ENCODE assay signal across 24 mouse cellular contexts in genomic region chr3:104501648-104502047, GRCm38 (mm10). TPM values are rescaled to one million over a fixed set of nuclear protein-coding genes. Genes with fewer than 3 reads are reported as not detected.
DNase-seq lines count a peak whose midpoint lies in the region; ATAC-seq and TF ChIP-seq lines count a peak whose summit lies in the region.
"Had no signal": no experiment of that assay in that cellular context is flagged by ENCODE, and none has a peak within 500 bp of the region (broad histone marks: within the 10 kb centered on the region; RNA-seq: fewer than 3 reads in every experiment).

No protein-coding gene starts in this region.

- peaks cover 3% of the 10 kb centered on the region for H3K36me3 ChIP-seq in neural tube, embryonic 13.5 days
- peaks cover 0 to 6% of the 10 kb centered on the region in 2 experiments for H3K36me3 ChIP-seq in CH12.LX (replicated peaks in 1 of 2; ENCODE audit: control insufficient read depth in 1 of 2, insufficient read depth in 1 of 2, low read length in 1 of 2)
- peaks cover under 1% of the 10 kb centered on the region for H3K36me3 ChIP-seq in myocyte (ENCODE audit: control insufficient read depth, insufficient read depth)
- H3K36me3 ChIP-seq in midbrain, embryonic 11.5 days (ENCODE audit: control insufficient read depth, insufficient read depth, low read length), result no peaks in the 10 kb centered on the region
- H3K36me3 ChIP-seq: intestine, embryonic 15.5 days; stomach, embryonic 15.5 days had no signal

- no peaks in the 10 kb centered on the region for H3K9me3 ChIP-seq in neural tube, embryonic 13.5 days
- H3K9me3 ChIP-seq in CH12.LX (replicated peaks; ENCODE audit: low read length), result no peaks in the 10 kb centered on the region
- no peaks in the 10 kb centered on the region for H3K9me3 ChIP-seq in midbrain, embryonic 11.5 days (ENCODE audit: control insufficient read depth, low read length)
- H3K9me3 ChIP-seq: embryonic facial prominence, embryonic 12.5 days; heart, embryonic 13.5 days; hindbrain, embryonic 15.5 days; intestine, embryonic 15.5 days; limb, embryonic 10.5 days; stomach, embryonic 15.5 days had no signal

- peak overlapping the region; percentile 38; the same call in 1 of the 2 replicates for H3K27ac ChIP-seq in neural tube, embryonic 13.5 days (replicated peaks)
- no peak overlapping the region for H3K27ac ChIP-seq in CH12.LX (ENCODE audit: insufficient read depth, low read depth)
- H3K27ac ChIP-seq in midbrain, embryonic 11.5 days (ENCODE audit: low read depth, low read length), result no peak overlapping the region
- H3K27ac ChIP-seq: embryonic facial prominence, embryonic 12.5 days; heart, adult 2 months; heart, embryonic 13.5 days; hindbrain, embryonic 15.5 days; intestine, embryonic 15.5 days; limb, embryonic 10.5 days; stomach, embryonic 15.5 days had no signal

- H3K27me3 ChIP-seq in neural tube, embryonic 13.5 days, result no peaks in the 10 kb centered on the region
- H3K27me3 ChIP-seq in CH12.LX (replicated peaks), result no peaks in the 10 kb centered on the region
- H3K27me3 ChIP-seq in myocyte (ENCODE audit: control insufficient read depth, insufficient read depth, insufficient read length), result no peaks in the 10 kb centered on the region
- no peaks in the 10 kb centered on the region for H3K27me3 ChIP-seq in midbrain, embryonic 11.5 days (ENCODE audit: control insufficient read depth, insufficient read depth, low read length)
- H3K27me3 ChIP-seq: embryonic facial prominence, embryonic 12.5 days; heart, embryonic 13.5 days; hindbrain, embryonic 15.5 days; intestine, embryonic 15.5 days; stomach, embryonic 15.5 days had no signal

- H3K4me1 ChIP-seq in neural tube, embryonic 13.5 days (replicated peaks), result peaks cover 28% of the 10 kb centered on the region
- peaks cover 7 to 28% of the 10 kb centered on the region in 2 experiments for H3K4me1 ChIP-seq in CH12.LX (ENCODE audit: control insufficient read depth in 1 of 2, insufficient read depth in 2 of 2)
- no peaks in the 10 kb centered on the region for H3K4me1 ChIP-seq in midbrain, embryonic 11.5 days (ENCODE audit: control insufficient read depth, insufficient read depth, low read length)
- H3K4me1 ChIP-seq: embryonic facial prominence, embryonic 12.5 days; heart, embryonic 13.5 days; intestine, embryonic 15.5 days; limb, embryonic 10.5 days; stomach, embryonic 15.5 days had no signal

- TF ChIP-seq POLR2A in CH12.LX (IDR thresholded peaks at IDR 0.05; ENCODE audit: low read depth, low read length) (no peak), myocyte (IDR thresholded peaks at IDR 0.05; ENCODE audit: insufficient read length, low read depth) (no peak)

- ATAC-seq in neural tube, embryonic 13.5 days (ENCODE audit: low read depth), result no peak
- peak; percentile 90 for ATAC-seq in granulocyte monocyte progenitor cell, adult 5-6 weeks (replicated peaks; ENCODE audit: poor library complexity, severe bottlenecking)
- no peak for ATAC-seq in midbrain, embryonic 11.5 days (ENCODE audit: low FRiP score)
- ATAC-seq: CD4-positive, CD25-positive, alpha-beta regulatory T cell, adult 4 months; forebrain, postnatal 0 days; lung, postnatal 0 days had no signal

- no peak overlapping the region for H3ac ChIP-seq in myocyte (ENCODE audit: control insufficient read depth, insufficient read length)

- in situ Hi-C loops in CH12.LX (cut with MboI; ENCODE audit: low pct_ligation_motif_present, low pct_unique_long_range_greater_than_20kb, low sequenced_read_pairs), result no loop called here

- 70% methylated on average over 2 of the region's 2 CpGs for WGBS in neural tube, embryonic 13.5 days
- 88% methylated on average over 2 of the region's 2 CpGs for WGBS in midbrain, embryonic 11.5 days

- peaks cover 17% of the 10 kb centered on the region for H3K79me2 ChIP-seq in CH12.LX (replicated peaks; ENCODE audit: control insufficient read depth, extremely low read depth, insufficient read depth, poor library complexity, severe bottlenecking)
- H3K79me2 ChIP-seq in myocyte (ENCODE audit: control insufficient read depth, insufficient read depth), result peaks cover 82% of the 10 kb centered on the region

- no peak for TF ChIP-seq CTCF in CH12.LX (conservative IDR thresholded peaks at IDR 0.05 in 1 of 2, IDR thresholded peaks at IDR 0.05 in 1 of 2; ENCODE audit: low read depth in 2 of 2, low read length in 2 of 2)

- TF ChIP-seq RAD21 in CH12.LX (IDR thresholded peaks at IDR 0.05; ENCODE audit: low read depth, low read length), result no peak

- no peak overlapping the region for H3K9ac ChIP-seq in neural tube, embryonic 13.5 days
- no peak overlapping the region for H3K9ac ChIP-seq in CH12.LX (ENCODE audit: insufficient read depth, low read depth)
- no peak overlapping the region for H3K9ac ChIP-seq in midbrain, embryonic 11.5 days (ENCODE audit: low read length)
- H3K9ac ChIP-seq: embryonic facial prominence, embryonic 12.5 days; forebrain, postnatal 0 days; heart, embryonic 13.5 days; hindbrain, embryonic 15.5 days; intestine, embryonic 15.5 days; stomach, embryonic 15.5 days had no signal

- peak; percentile 62 for TF ChIP-seq EP300 in CH12.LX (IDR thresholded peaks at IDR 0.05; ENCODE audit: low read length)

- H3K4me3 ChIP-seq in neural tube, embryonic 13.5 days, result no peak overlapping the region
- H3K4me3 ChIP-seq in CH12.LX (replicated peaks in 1 of 3; ENCODE audit: low read depth in 2 of 3, low read length in 2 of 3, poor library complexity in 1 of 3), result no peak overlapping the region
- no peak overlapping the region for H3K4me3 ChIP-seq in myocyte
- no peak overlapping the region for H3K4me3 ChIP-seq in midbrain, embryonic 11.5 days (ENCODE audit: low read depth, low read length)
- H3K4me3 ChIP-seq: embryonic facial prominence, embryonic 12.5 days; heart, adult 2 months; heart, embryonic 13.5 days; hindbrain, embryonic 15.5 days; intestine, embryonic 15.5 days; limb, embryonic 10.5 days; stomach, embryonic 15.5 days had no signal

- no peak overlapping the region for H3K4me2 ChIP-seq in neural tube, embryonic 13.5 days
- peak overlapping the region; percentile 30; the same call in 1 of the 2 replicates for H3K4me2 ChIP-seq in CH12.LX (ENCODE audit: insufficient read depth, low read depth, poor library complexity, severe bottlenecking)
- peak overlapping the region; percentile 65 for H3K4me2 ChIP-seq in myocyte (ENCODE audit: low read depth)
- H3K4me2 ChIP-seq in midbrain, embryonic 11.5 days, result no peak overlapping the region
- H3K4me2 ChIP-seq: embryonic facial prominence, embryonic 12.5 days; heart, embryonic 13.5 days; hindbrain, embryonic 15.5 days; intestine, embryonic 15.5 days; stomach, embryonic 15.5 days had no signal

- dilution Hi-C loops in CH12.LX (cut with MboI; ENCODE audit: extremely low pct_ligation_motif_present, extremely low pct_unique_long_range_greater_than_20kb, low sequenced_read_pairs), result no loop called here

- no peak for DNase-seq in neural tube, embryonic 10.5 days (ENCODE audit: extremely low spot score, low spot score)
- peak; percentile 38 for DNase-seq in CH12.LX (ENCODE audit: extremely low read depth)
- no peak for DNase-seq in layer of hippocampus, postnatal 10 days (ENCODE audit: low spot score in 2 of 2)
- DNase-seq in right cerebral cortex, postnatal 36 days (ENCODE audit: low spot score in 2 of 2), result no peak
- no peak for DNase-seq in midbrain, embryonic 11.5 days (ENCODE audit: low spot score, missing footprints)
- DNase-seq: cerebellum, adult 11-12 months; cerebellum, postnatal 14 days; forebrain, postnatal 0 days; gastrocnemius, postnatal 14 days; heart, adult 2 months; heart, postnatal 14 days; kidney, postnatal 4 days; thymus, postnatal 25 days had no signal

TF ChIP-seq in CH12.LX, 34 proteins besides CTCF, POLR2A, EP300 and RAD21:
- TF ChIP-seq ELF1 (IDR thresholded peaks at IDR 0.05; ENCODE audit: low read depth, low read length) (no peak), MEF2A (IDR thresholded peaks at IDR 0.05; ENCODE audit: borderline replicate concordance, low read depth, low read length) (0 out of 2 replicates have a peak, but pooled peaks have one; percentile 34)
TF ChIP-seq in CH12.LX: peak in this region for 1.

TF ChIP-seq in myocyte, 11 proteins besides CTCF, POLR2A, EP300 and RAD21:
- TF ChIP-seq TCF12 (IDR thresholded peaks at IDR 0.05; ENCODE audit: insufficient read depth, poor library complexity, severe bottlenecking) (no peak), E2F4 (IDR thresholded peaks at IDR 0.05; ENCODE audit: insufficient read depth) (no peak), POLR2AphosphoS2 (IDR thresholded peaks at IDR 0.05; ENCODE audit: insufficient read length, low read depth) (no peak), TCF3 (IDR thresholded peaks at IDR 0.05; ENCODE audit: insufficient read length, low read depth) (no peak), CEBPB (IDR thresholded peaks at IDR 0.05; ENCODE audit: insufficient read depth, poor library complexity, severe bottlenecking) (no peak), MYOG (IDR thresholded peaks at IDR 0.05; ENCODE audit: control insufficient read depth in 1 of 3, insufficient read depth in 1 of 3, insufficient read length in 2 of 3, low read depth in 2 of 3) (no peak), MYOD1 (IDR thresholded peaks at IDR 0.05; ENCODE audit: control insufficient read depth in 1 of 3, insufficient read length in 2 of 3, low read depth in 2 of 3) (no peak), SRF (IDR thresholded peaks at IDR 0.05; ENCODE audit: control insufficient read depth, insufficient read length, low read depth) (no peak)

RNA-seq across cellular contexts. Expression of gene Lrig2, which starts 10.1 kb away (rescaled TPM):
- polyA plus RNA-seq in neural tube, embryonic 13.5 days (2015; fragmentation: Nextera tagmentation; extraction: Ambion mirVana), result 29.3 and 33.4 TPM in 2 replicates
- 4.5 and 5.4 TPM in 2 replicates for total RNA-seq in CH12.LX (2012; rRNA removed)
- total RNA-seq in CH12.LX (2014; rRNA removed), result 4.6 and 5.1 TPM in 2 replicates
- polyA plus RNA-seq in CH12.LX (2012; ENCODE audit: insufficient read length, low read depth), result 2.8 and 3.4 TPM in 2 replicates
- total RNA-seq in granulocyte monocyte progenitor cell, adult 5-6 weeks (2014; fragmentation: Nextera tagmentation), result 11.8 and 15.1 TPM in 2 replicates
- total RNA-seq in granulocyte monocyte progenitor cell, adult 5-6 weeks (2017), result 24.6 and 27.2 TPM in 2 replicates
- polyA plus RNA-seq in myocyte (2012; fragmentation: generic; extraction: Trizol), result 4.8 TPM
- total RNA-seq in layer of hippocampus, postnatal 10 days (2021), result 10 to 100 TPM; 30.4 to 31.8 TPM
- 23.7 and 28.0 TPM in 2 replicates for polyA plus RNA-seq in midbrain, embryonic 11.5 days (2014; fragmentation: Nextera tagmentation; extraction: Ambion mirVana)

Comparison
In these comparisons a context has a peak if more than half of its experiments do, and no peak if none do; other contexts are left out.
1. H3K4me2 ChIP-seq: peak in CH12.LX (single experiment) and myocyte (single experiment); none in neural tube, embryonic 13.5 days (single experiment) and midbrain, embryonic 11.5 days (single experiment).